Mouse (Mus musculus) stomach, postnatal 0 days (tissue): ENCODE data around the gene 1500009C09Rik. TPM values are rescaled to one million over a fixed set of nuclear protein-coding genes. Genes with fewer than 3 reads are reported as not detected.

Experiments
- ATAC-seq: fragments of 200-750 bp; cut with Nextera tagmentation; 2 replicates; pipeline ENCODE4 v1.8.0; 2017; ENCODE audit not compliant: low FRiP score, low TSS enrichment
- DNase-seq: peaks from one replicate; pipeline ENCODE4 v3.0.0-alpha.2; 2016; ENCODE audit warnings: low spot score
- H3K27ac ChIP-seq: fragments of 300-500 bp; sonication (generic); replicated peaks from 2 replicates; pipeline ENCODE4 v1.5.1; 2014; ENCODE audit warnings: mild to moderate bottlenecking, control low read depth
- H3K27me3 ChIP-seq: fragments of 300-500 bp; sonication (generic); 2 replicates; pipeline ENCODE4 v1.6.1; 2014; ENCODE audit warnings: low read length; ENCODE audit not compliant: control insufficient read depth, insufficient read depth
- H3K36me3 ChIP-seq: fragments of 300-500 bp; sonication (generic); 2 replicates; pipeline ENCODE4 v1.6.1; 2014; ENCODE audit warnings: low read length, mixed read lengths; ENCODE audit not compliant: control insufficient read depth, insufficient read depth
- H3K4me1 ChIP-seq: fragments of 300-500 bp; sonication (generic); replicated peaks from 2 replicates; pipeline ENCODE4 v1.6.1; 2014; ENCODE audit warnings: antibody characterized with exemption; ENCODE audit not compliant: control insufficient read depth, insufficient read depth
- H3K4me2 ChIP-seq: fragments of 300-500 bp; sonication (generic); replicated peaks from 2 replicates; pipeline ENCODE4 v1.6.1; 2014; ENCODE audit warnings: low read depth, mild to moderate bottlenecking, control low read depth, moderate library complexity
- H3K4me3 ChIP-seq: fragments of 300-500 bp; sonication (generic); 2 replicates; pipeline ENCODE4 v1.5.1; 2014; ENCODE audit warnings: low read depth, low read length, control low read depth
- H3K9ac ChIP-seq: fragments of 300-500 bp; sonication (generic); 2 replicates; pipeline ENCODE4 v1.6.1; 2014; ENCODE audit warnings: mild to moderate bottlenecking, low read length, control low read depth, mixed read lengths
- H3K9me3 ChIP-seq: fragments of 300-500 bp; sonication (generic); 2 replicates; pipeline ENCODE4 v1.6.1; 2016; ENCODE audit warnings: low read length; ENCODE audit not compliant: control insufficient read depth
- CTCF ChIP-seq: IDR thresholded peaks from 2 replicates; pipeline ENCODE4 v1.5.1; 2016; ENCODE audit warnings: antibody characterized with exemption, low read depth, mild to moderate bottlenecking, moderate library complexity
- EP300 ChIP-seq: optimal IDR thresholded peaks from 2 replicates; pipeline ENCODE3; 2016; ENCODE audit warnings: antibody characterized with exemption
- WGBS: fragments of 180-500 bp; shearing (Covaris S2); extraction: QIAGEN DNeasy Blood & Tissue Kit; methylation state at CpG from one replicate; pipeline ENCODE4 v1.1.7; 2014; 5-methylcytosine and 5-hydroxymethylcytosine counted together
- polyA plus RNA-seq: library from polyadenylated mRNA; unstranded; fragments of >200 nt; fragmentation: Nextera tagmentation; extraction: Ambion mirVana; gene quantifications from 2 replicates; pipeline ENCODE4 v1.2.1, GENCODE M21; 2015

1500009C09Rik gene
- 0.23 and 0.24 TPM in 2 replicates for polyA plus RNA-seq

DNA sequence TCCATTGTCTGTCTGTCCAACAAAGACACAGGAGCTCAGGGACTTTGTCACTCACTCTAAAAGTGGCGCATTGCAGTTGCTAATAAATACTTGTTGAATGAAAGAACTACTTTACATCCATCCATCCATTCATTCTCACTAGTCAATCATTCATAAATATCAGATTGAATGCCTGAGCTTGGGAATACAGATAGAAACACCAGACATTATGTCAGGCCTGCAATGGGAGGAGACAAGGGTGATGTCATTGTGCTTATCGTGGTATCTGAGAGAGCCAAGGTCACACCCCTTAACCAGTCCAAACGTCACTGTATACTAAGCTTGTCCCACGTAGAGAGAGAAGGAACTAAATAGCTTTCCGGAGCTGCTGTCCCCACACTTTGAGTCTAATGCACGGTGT is at the start of gene 1500009C09Rik:
Gene 1500009C09Rik (plus strand): TSS at position 301 of the 400 bp plus-strand sequence.
- Histone ChIP-seq H3K9ac (no peak within 1 kb of the TSS), H3K9me3 (no peaks in the 10 kb centered on the region), H3K4me3 (no peak within 1 kb of the TSS), H3K27me3 (no peaks in the 10 kb centered on the region; the same call in 1 of the 2 replicates), H3K27ac (no peak within 1 kb of the TSS), H3K4me2 (no peak within 1 kb of the TSS), H3K36me3 (no peaks in the 10 kb centered on the region), H3K4me1 (no peaks in the 10 kb centered on the region)
- DNase-seq = no peak
- 73% methylated on average over 6 of the region's 6 CpGs for WGBS
- TF ChIP-seq EP300 (no peak), CTCF (no peak)
- peak; percentile 53; the same call in 1 of the 2 replicates for ATAC-seq

DNA sequence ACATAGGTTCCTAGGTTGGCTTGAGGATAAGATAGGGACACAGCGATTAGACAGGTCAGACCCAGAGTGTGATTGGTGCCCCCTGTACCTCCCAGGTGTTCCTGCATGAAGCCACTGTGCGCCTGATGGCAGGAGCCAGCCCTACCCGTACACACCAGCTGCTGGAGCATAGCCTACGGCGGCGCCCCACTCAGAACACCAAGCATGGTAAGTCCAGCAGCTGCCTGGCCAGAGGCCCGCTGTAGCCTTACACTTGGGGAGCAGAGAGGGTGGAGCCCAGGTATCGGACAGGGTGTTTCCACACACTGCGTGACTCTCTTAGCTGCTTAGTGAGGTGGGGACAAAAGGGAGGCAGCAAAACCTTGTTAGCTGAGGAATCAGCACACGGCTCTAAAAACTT is 49.1 kb upstream of the 1500009C09Rik start:
- Histone ChIP-seq H3K27ac (no peak overlapping the region), H3K9ac (no peak overlapping the region), H3K27me3 (no peaks in the 10 kb centered on the region), H3K36me3 (peaks cover 54% of the 10 kb centered on the region), H3K9me3 (no peaks in the 10 kb centered on the region), H3K4me1 (peaks cover 5% of the 10 kb centered on the region; the same call in 1 of the 2 replicates), H3K4me3 (no peak overlapping the region), H3K4me2 (no peak overlapping the region)
- TF ChIP-seq CTCF (no peak), EP300 (no peak)
- DNase-seq = peak; percentile 33
- ATAC-seq = no peak
- 87% methylated on average over 10 of the region's 10 CpGs for WGBS

DNA sequence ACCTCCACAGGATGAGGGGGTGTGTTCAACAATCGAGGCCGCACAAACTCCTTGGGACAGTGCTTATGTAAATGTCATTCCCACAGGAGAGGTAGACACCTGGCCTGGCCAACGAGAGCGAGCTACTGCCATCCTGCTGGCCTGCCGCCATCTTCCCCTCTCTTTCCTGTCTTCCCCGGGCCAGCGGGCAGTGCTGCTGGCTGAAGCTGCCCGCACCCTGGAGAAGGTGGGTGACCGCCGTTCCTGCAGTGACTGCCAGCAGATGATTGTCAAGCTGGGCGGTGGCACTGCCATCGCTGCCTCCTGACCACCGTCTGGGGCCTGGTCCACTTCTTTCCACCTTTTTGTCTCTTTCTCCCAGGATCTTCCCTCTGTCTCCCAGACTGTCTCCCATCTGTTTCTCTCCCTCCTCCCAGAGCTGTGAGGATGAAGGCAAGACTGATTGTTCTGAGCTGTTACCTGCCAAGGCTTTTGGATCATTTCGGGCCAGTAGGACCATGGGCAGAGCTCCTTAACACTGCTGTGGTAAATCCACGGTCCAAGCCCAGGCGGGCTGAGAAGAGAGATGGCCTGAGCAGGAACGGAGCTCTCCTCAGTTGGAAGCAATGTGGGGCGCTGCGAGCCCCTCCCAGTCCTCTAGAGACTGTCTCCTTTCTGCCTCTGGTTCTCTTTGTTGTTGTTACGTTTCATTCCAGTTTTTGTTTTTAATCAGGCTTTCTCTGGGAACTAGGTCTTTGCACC is 48.4 kb upstream of the 1500009C09Rik start:
- Histone ChIP-seq H3K36me3 (peaks cover 47% of the 10 kb centered on the region), H3K9me3 (no peaks in the 10 kb centered on the region), H3K4me3 (no peak overlapping the region), H3K9ac (no peak overlapping the region), H3K27ac (no peak overlapping the region), H3K4me2 (no peak overlapping the region), H3K27me3 (no peaks in the 10 kb centered on the region), H3K4me1 (peaks cover 5% of the 10 kb centered on the region; the same call in 1 of the 2 replicates)
- ATAC-seq = no peak
- TF ChIP-seq CTCF (no peak), EP300 (no peak)
- 87% methylated on average over 20 of the region's 20 CpGs for WGBS
- DNase-seq = no peak

DNA sequence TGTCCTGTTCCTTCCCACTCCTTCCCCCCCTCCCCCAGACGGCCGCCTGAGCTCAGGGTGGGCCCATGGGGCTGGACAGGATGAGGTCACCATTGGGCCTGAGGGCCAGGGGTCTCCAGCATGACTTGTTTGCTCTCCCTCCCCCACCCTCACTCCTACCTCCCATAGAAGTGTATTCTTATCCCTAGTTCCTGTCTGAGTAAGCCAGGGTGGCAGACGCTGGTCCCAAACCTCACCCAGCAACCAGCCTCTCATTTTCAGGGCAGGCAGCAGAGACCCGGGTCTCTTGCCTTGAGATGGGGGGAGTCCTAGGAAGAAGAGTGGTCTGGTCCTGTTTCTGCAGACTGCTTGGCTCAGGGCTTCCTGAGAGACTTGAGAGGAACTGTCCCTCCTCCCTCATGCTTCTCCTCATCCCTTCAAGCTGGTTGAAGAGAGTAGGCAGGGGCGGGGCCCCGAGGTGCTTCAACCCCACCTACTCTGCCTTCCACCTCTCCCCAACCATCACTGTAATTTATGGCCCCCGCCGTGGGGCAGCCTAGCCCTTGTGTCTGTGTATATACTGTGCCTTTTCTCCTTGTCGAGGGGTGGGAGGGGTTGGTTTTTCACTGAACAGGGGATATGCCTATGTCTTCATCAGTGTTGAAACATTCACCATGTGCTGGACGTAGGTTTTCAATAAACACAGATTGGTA is 47.4 kb upstream of the 1500009C09Rik start:
- no peak overlapping the region for H3K9ac ChIP-seq
- no peak overlapping the region for H3K4me2 ChIP-seq
- no peaks in the 10 kb centered on the region for H3K9me3 ChIP-seq
- H3K27me3 ChIP-seq = no peaks in the 10 kb centered on the region
- DNase-seq (no peak), ATAC-seq (no peak)
- H3K27ac ChIP-seq = no peak overlapping the region
- H3K4me1 ChIP-seq = peaks cover 5% of the 10 kb centered on the region; the same call in 1 of the 2 replicates
- no peak overlapping the region for H3K4me3 ChIP-seq
- H3K36me3 ChIP-seq = peaks cover 38% of the 10 kb centered on the region
- WGBS = 67% methylated on average over 9 of the region's 10 CpGs
- TF ChIP-seq CTCF (no peak), EP300 (no peak)

DNA sequence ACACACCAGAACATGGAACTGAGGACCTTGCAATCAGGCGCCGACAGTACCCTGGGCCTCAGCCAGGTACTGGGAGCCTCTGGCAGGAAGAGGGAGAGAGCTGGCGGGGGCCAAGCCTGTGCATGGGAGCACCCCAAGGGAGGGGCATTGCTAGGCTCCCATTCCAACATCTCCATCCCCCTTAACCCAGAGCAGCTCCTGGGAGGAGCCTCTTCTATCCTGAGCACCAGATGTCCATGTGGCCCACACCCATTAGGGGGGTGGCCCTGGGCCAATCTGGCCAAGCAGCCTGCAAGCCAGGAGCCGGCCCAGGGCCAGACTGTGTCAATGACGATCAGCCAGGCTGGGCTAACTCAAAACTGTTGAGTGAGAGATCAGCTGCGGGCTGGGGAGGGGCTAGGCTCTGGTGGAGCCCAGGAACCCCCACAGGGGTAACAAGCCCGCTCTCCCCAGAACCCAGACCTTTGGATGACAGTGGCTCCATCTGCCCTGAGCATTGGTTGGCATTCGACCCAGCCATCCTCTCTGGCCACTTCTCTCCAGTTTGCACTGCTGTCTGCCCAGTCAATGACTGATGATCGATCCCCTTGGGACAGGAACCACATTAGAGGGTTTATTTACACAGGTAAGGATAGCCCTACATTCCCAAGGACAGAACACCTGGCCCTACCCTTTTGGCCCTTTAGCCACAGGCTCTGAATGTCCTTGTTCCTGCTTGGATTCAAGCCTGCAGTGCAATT is 45.7 kb upstream of the 1500009C09Rik start:
- no peaks in the 10 kb centered on the region for H3K9me3 ChIP-seq
- TF ChIP-seq CTCF = no peak
- TF ChIP-seq EP300 = no peak
- peaks cover 30% of the 10 kb centered on the region for H3K36me3 ChIP-seq
- no peak overlapping the region for H3K27ac ChIP-seq
- peaks cover 4% of the 10 kb centered on the region; the same call in 1 of the 2 replicates for H3K27me3 ChIP-seq
- peak; percentile 63 for ATAC-seq
- H3K4me1 ChIP-seq = peaks cover 5% of the 10 kb centered on the region; the same call in 1 of the 2 replicates
- H3K4me2 ChIP-seq = no peak overlapping the region
- H3K9ac ChIP-seq = no peak overlapping the region
- H3K4me3 ChIP-seq = no peak overlapping the region
- peak; percentile 46 for DNase-seq
- 43% methylated on average over 9 of the region's 9 CpGs for WGBS
